Mouse (Mus musculus) T-helper 17 cell (primary cell): ENCODE measurements around the gene 1810062G17Rik.

Source experiments
- in situ Hi-C, 2 experiments: fragments of 300-600 bp; cut with MboI, MseI; formaldehyde crosslinking; loops; 1 replicate in 1 of 2; 2 replicates in 1 of 2; pipeline ENCODE4 v1.15.1; 2025; ENCODE audit warnings: high pct_unique_total_duplicates in 2 of 2

Gene 1810062G17Rik

GRCm38 (mm10) chr3:36475532-36476087 is at the start of gene 1810062G17Rik, which contains the start of gene Anxa5:
TSS of gene 1810062G17Rik (plus strand) at chr3:36475937.
TSS of gene Anxa5 (minus strand) at chr3:36475894.
- in situ Hi-C loops = loop anchor here (5.0 to 25.0 kb wide), 2 partner anchors 82 to 788 kb away; no protein-coding TSS in a partner anchor

- in situ Hi-C loops = no loop called here
Measured at GRCm38 (mm10) chr3:36427386-36427785, 48.4 kb upstream of the 1810062G17Rik start.

- in situ Hi-C loops = no loop called here
Measured at GRCm38 (mm10) chr3:36430360-36430759, 45.4 kb upstream of the 1810062G17Rik start.

- in situ Hi-C loops = loop anchor here in 1 of 2 experiments (5.0 kb wide), 1 partner anchor 228 kb away; no protein-coding TSS in a partner anchor
Measured at GRCm38 (mm10) chr3:36440280-36440679, 35.5 kb upstream of the 1810062G17Rik start.

GRCm38 (mm10) chr3:36442426-36442825 is 33.3 kb upstream of the 1810062G17Rik start:
- in situ Hi-C loops = loop anchor here in 1 of 2 experiments (5.0 kb wide), 1 partner anchor 230 kb away; no protein-coding TSS in a partner anchor

GRCm38 (mm10) chr3:36446041-36446440 is 29.7 kb upstream of the 1810062G17Rik start:
- in situ Hi-C loops = no loop called here

- in situ Hi-C loops = no loop called here
Measured at GRCm38 (mm10) chr3:36446506-36446905, 29.2 kb upstream of the 1810062G17Rik start.

GRCm38 (mm10) chr3:36446918-36447317 is 28.8 kb upstream of the 1810062G17Rik start:
- in situ Hi-C loops = no loop called here

- in situ Hi-C loops = loop anchor here in 1 of 2 experiments (5.0 to 25.0 kb wide), 2 partner anchors 38 to 1213 kb away; no protein-coding TSS in a partner anchor
Measured at GRCm38 (mm10) chr3:36449292-36450165, 26.2 kb upstream of the 1810062G17Rik start.

GRCm38 (mm10) chr3:36452502-36452901 is 23.2 kb upstream of the 1810062G17Rik start:
- in situ Hi-C loops = loop anchor here in 1 of 2 experiments (5.0 to 25.0 kb wide), 2 partner anchors 35 to 1210 kb away; no protein-coding TSS in a partner anchor

GRCm38 (mm10) chr3:36455124-36455523 is 20.6 kb upstream of the 1810062G17Rik start:
- in situ Hi-C loops = loop anchor here in 1 of 2 experiments (25.0 kb wide), 1 partner anchor 1207 kb away; no protein-coding TSS in a partner anchor

- in situ Hi-C loops = loop anchor here in 1 of 2 experiments (25.0 kb wide), 1 partner anchor 1207 kb away; no protein-coding TSS in a partner anchor
Measured at GRCm38 (mm10) chr3:36455566-36455965, 20.2 kb upstream of the 1810062G17Rik start.

- in situ Hi-C loops = loop anchor here in 1 of 2 experiments (10.0 to 25.0 kb wide), 2 partner anchors 766 to 1202 kb away; no protein-coding TSS in a partner anchor
Measured at GRCm38 (mm10) chr3:36460717-36461116, 15.0 kb upstream of the 1810062G17Rik start.

GRCm38 (mm10) chr3:36461819-36462218 is 13.9 kb upstream of the 1810062G17Rik start:
- in situ Hi-C loops = loop anchor here in 1 of 2 experiments (10.0 to 25.0 kb wide), 2 partner anchors 767 to 1200 kb away; no protein-coding TSS in a partner anchor

GRCm38 (mm10) chr3:36462348-36462747 is 13.4 kb upstream of the 1810062G17Rik start:
- in situ Hi-C loops = loop anchor here in 1 of 2 experiments (10.0 to 25.0 kb wide), 2 partner anchors 768 to 1200 kb away; no protein-coding TSS in a partner anchor

GRCm38 (mm10) chr3:36465538-36465937 is 10.2 kb upstream of the 1810062G17Rik start:
- in situ Hi-C loops = loop anchor here in 1 of 2 experiments (5.0 to 25.0 kb wide), 3 partner anchors 72 to 1197 kb away; no protein-coding TSS in a partner anchor

- in situ Hi-C loops = loop anchor here in 1 of 2 experiments (5.0 to 25.0 kb wide), 3 partner anchors 70 to 1195 kb away; no protein-coding TSS in a partner anchor
Measured at GRCm38 (mm10) chr3:36467632-36468031, 8.1 kb upstream of the 1810062G17Rik start.

- in situ Hi-C loops = loop anchor here in 1 of 2 experiments (5.0 to 25.0 kb wide), 3 partner anchors 68 to 1193 kb away; no protein-coding TSS in a partner anchor
Measured at GRCm38 (mm10) chr3:36468871-36469270, 6.9 kb upstream of the 1810062G17Rik start.

GRCm38 (mm10) chr3:36471856-36472255 is 3.9 kb upstream of the 1810062G17Rik start:
- in situ Hi-C loops = loop anchor here in 1 of 2 experiments (5.0 to 25.0 kb wide), 2 partner anchors 710 to 1190 kb away; no protein-coding TSS in a partner anchor

- in situ Hi-C loops = loop anchor here in 1 of 2 experiments (5.0 to 25.0 kb wide), 2 partner anchors 711 to 1189 kb away; no protein-coding TSS in a partner anchor
Measured at GRCm38 (mm10) chr3:36473222-36473621, 2.5 kb upstream of the 1810062G17Rik start.

- in situ Hi-C loops = loop anchor here in 1 of 2 experiments (5.0 to 25.0 kb wide), 2 partner anchors 712 to 1188 kb away; no protein-coding TSS in a partner anchor
Measured at GRCm38 (mm10) chr3:36474421-36474820, 1.3 kb upstream of the 1810062G17Rik start.
